Mouse (Mus musculus) B cell, adult 62 days (primary cell): ENCODE measurements around the gene Lrrc58. TPM values are rescaled to one million over a fixed set of nuclear protein-coding genes. Genes with fewer than 3 reads are reported as not detected.

Source experiments
- total RNA-seq: library from RNA; stranded (reverse); gene quantifications from 4 replicates; pipeline ENCODE4 v1.2.4, GENCODE M21; 2023

The Lrrc58 gene
- total RNA-seq, result 31.4 to 34.3 TPM (median 32.5 TPM) in 4 replicates

GRCm38 (mm10) chr16:37867791-37868505 is at the start of gene Lrrc58:
Gene Lrrc58 (plus strand): TSS chr16:37868389.

DNA sequence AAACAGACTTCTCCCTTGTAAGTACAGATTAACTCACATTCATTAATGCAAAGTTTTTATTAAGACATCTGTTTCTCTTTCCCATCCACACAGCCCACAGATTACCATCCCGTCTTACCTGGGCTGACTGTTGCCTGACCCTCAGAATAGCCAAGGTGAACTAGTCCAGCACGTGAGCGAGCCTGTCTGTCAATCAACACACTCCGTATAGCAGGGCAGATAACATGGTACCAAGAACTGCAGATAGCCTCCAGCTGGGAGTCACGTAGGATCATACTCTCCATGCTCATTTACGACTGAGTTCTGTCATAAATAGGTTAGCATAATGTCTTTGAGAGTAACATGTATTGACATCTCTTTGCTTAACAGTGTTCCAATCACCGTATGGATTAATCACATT is 7.2 kb upstream of the Lrrc58 start, which contains the start of gene Gm36028:
TSS of gene Gm36028 (minus strand) at position 118 of the 400 bp plus-strand sequence.

DNA sequence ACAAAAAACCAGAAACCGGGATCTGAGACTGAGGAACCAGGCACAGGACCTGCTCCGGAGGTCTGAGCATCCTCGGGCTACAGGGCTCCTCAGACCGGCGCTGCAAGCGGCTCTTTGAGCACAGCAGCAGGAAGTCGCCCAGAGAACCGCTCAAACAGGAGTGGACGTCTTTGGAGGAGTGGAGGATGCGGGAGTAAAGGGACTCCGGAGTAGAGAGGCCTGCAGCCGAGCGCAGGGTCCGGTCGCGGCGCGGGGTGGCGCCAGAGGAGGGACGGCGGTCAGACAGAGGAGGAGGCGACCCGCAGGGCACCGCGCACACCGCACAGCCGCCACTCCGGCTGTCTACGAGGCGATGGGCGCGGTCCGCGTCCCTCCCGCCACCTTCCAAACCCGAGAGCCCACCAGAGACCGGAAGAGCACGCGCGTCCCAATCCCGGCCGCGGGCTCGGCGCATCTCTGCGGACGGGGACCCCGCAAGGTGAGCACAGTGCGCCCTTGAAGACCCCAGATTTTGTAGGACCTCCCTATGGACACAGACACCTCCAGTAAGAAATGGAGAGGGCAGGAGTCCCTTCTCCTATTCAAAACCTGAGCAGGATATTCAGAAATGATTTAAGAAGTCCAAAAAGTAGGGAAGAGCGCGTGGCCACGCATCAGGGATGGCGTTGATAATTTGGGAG is 48.1 kb downstream of the Lrrc58 start, which contains the start of gene Gpr156:
TSS of gene Gpr156 (plus strand) at position 359 of the 680 bp plus-strand sequence.

Other genes with a start within 250 kb of the Lrrc58 start
- gene Ndufb4, start 213.9 kb upstream of the Lrrc58 start, total RNA-seq, result 26.1 to 42.6 TPM (median 38.3 TPM) in 4 replicates
- gene Fstl1, start 91.5 kb upstream of the Lrrc58 start, total RNA-seq, result 0.63 to 5.0 TPM (median 1.6 TPM) in 3 of 4 replicates, not detected in the other
- not detected in 4 replicates for gene Gm36028, start 7.2 kb upstream of the Lrrc58 start, total RNA-seq
- 3.7 to 5.0 TPM (median 4.6 TPM) in 4 replicates for gene Gpr156, start 48.1 kb downstream of the Lrrc58 start, total RNA-seq
- 62.4 to 78.7 TPM (median 70.2 TPM) in 4 replicates for gene Gsk3b, start 220.6 kb downstream of the Lrrc58 start, total RNA-seq